Mouse (Mus musculus) intestine, postnatal 0 days (tissue): ENCODE data around the gene Ccdc117. TPM values are rescaled to one million over a fixed set of nuclear protein-coding genes. Genes with fewer than 3 reads are reported as not detected.
"Not testable (repeated sequence)": the region's sequence is repeated elsewhere in the genome, so short reads cannot be mapped to it uniquely, and the experiment has no call there.

Experiments used
- ATAC-seq: fragments of 200-750 bp; cut with Nextera tagmentation; 2 replicates; pipeline ENCODE4 v1.8.0; 2017; ENCODE audit warnings: mild to moderate bottlenecking, moderate TSS enrichment, moderate library complexity
- H3K27ac ChIP-seq: fragments of 300-500 bp; sonication (generic); 2 replicates; pipeline ENCODE4 v1.5.1; 2014; ENCODE audit warnings: mild to moderate bottlenecking, low read depth, low read length, moderate library complexity
- H3K27me3 ChIP-seq: fragments of 300-500 bp; sonication (generic); replicated peaks from 2 replicates; pipeline ENCODE4 v1.6.1; 2014; ENCODE audit warnings: low read length, mixed read lengths; ENCODE audit not compliant: control insufficient read depth, insufficient read depth
- H3K36me3 ChIP-seq: fragments of 300-500 bp; sonication (generic); 2 replicates; pipeline ENCODE4 v1.6.1; 2014; ENCODE audit warnings: mild to moderate bottlenecking, moderate library complexity; ENCODE audit not compliant: control insufficient read depth, insufficient read depth
- H3K4me1 ChIP-seq: fragments of 300-500 bp; sonication (generic); replicated peaks from 2 replicates; pipeline ENCODE4 v1.6.1; 2014; ENCODE audit warnings: antibody characterized with exemption, low read length, mixed read lengths; ENCODE audit not compliant: control insufficient read depth, insufficient read depth
- H3K4me2 ChIP-seq: fragments of 300-500 bp; sonication (generic); replicated peaks from 2 replicates; pipeline ENCODE4 v1.6.1; 2014; ENCODE audit warnings: low read depth, mild to moderate bottlenecking, moderate library complexity
- H3K4me3 ChIP-seq: fragments of 300-500 bp; sonication (generic); 2 replicates; pipeline ENCODE4 v1.5.1; 2014; ENCODE audit warnings: low read depth, low read length
- H3K9ac ChIP-seq: fragments of 300-500 bp; sonication (generic); 2 replicates; pipeline ENCODE4 v1.6.1; 2014; ENCODE audit warnings: mild to moderate bottlenecking, low read depth, low read length
- H3K9me3 ChIP-seq: fragments of 300-500 bp; sonication (generic); 2 replicates; pipeline ENCODE4 v1.6.1; 2016; ENCODE audit warnings: mixed run types; ENCODE audit not compliant: control insufficient read depth
- CTCF ChIP-seq: sonication (generic); IDR thresholded peaks from 2 replicates; pipeline ENCODE4 v1.5.1; 2016; ENCODE audit warnings: low read depth, mild to moderate bottlenecking, control low read depth, antibody characterized with exemption, moderate library complexity
- WGBS: fragments of 180-500 bp; shearing (Covaris S2); extraction: QIAGEN DNeasy Blood & Tissue Kit; methylation state at CpG from one replicate; pipeline ENCODE4 v1.1.7; 2014; 5-methylcytosine and 5-hydroxymethylcytosine counted together
- polyA plus RNA-seq: library from polyadenylated mRNA; unstranded; fragments of >200 nt; fragmentation: Nextera tagmentation; extraction: Ambion mirVana; gene quantifications from 2 replicates; pipeline ENCODE4 v1.2.1, GENCODE M21; 2015

Gene Ccdc117
- polyA plus RNA-seq, 1 experiment from 2014 or later: 6.3 TPM

DNA sequence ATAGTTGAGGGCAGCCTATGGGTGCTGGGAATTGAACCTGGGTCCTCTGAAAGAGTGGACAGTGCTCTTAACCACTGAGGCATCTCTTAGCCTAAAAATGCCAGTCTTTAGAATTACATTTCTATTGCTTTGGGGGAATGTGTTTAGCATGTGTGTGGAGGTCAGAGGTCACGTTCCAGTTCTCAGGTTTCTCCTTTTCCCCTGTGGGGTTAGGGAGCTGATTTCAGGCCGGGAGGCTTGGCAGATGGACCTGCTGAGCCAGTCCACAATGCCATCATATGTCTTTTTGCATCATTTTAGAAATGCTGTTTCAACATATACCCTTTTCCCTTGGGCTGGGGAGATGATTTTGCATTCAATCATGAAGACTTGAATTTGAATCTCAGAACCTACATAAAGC lies 48.1 kb downstream of the Ccdc117 start:
- H3K4me2 ChIP-seq: no peak overlapping the region
- no peak overlapping the region for H3K9ac ChIP-seq
- TF ChIP-seq CTCF: no peak
- no peak overlapping the region for H3K4me3 ChIP-seq
- H3K36me3 ChIP-seq: no peaks in the 10 kb centered on the region
- no peaks in the 10 kb centered on the region for H3K27me3 ChIP-seq
- WGBS: 52% methylated on average over 2 of the region's 2 CpGs
- no peak for ATAC-seq
- no peak overlapping the region for H3K27ac ChIP-seq
- no peaks in the 10 kb centered on the region for H3K4me1 ChIP-seq
- H3K9me3 ChIP-seq: no peaks in the 10 kb centered on the region

DNA sequence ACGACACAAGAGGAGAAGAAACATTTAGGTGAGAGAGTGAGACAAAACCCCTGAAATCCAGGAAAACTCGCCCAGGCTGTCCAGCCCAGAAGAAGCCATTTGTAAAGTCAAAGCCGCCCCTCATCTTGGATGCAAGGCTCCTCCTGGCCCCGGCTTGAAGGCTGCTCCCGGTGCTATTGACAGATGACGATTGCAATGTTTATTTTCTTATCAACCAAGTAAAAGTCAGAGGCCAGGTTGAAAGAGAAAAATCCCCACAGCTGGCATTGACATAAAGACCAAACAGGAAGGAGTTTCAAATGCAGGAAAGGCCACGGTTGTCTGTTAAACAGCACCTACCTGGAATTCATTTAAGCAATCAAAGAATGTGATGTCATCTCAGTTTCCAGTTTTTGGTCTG lies 50.1 kb downstream of the Ccdc117 start:
- ATAC-seq: no peak
- H3K27me3 ChIP-seq: no peaks in the 10 kb centered on the region
- no peaks in the 10 kb centered on the region for H3K36me3 ChIP-seq
- H3K27ac ChIP-seq: no peak overlapping the region
- WGBS: 31% methylated on average over 7 of the region's 7 CpGs
- no peak overlapping the region for H3K4me2 ChIP-seq
- H3K4me3 ChIP-seq: no peak overlapping the region
- H3K9me3 ChIP-seq: no peaks in the 10 kb centered on the region
- TF ChIP-seq CTCF: no peak
- no peaks in the 10 kb centered on the region for H3K4me1 ChIP-seq
- H3K9ac ChIP-seq: no peak overlapping the region

DNA sequence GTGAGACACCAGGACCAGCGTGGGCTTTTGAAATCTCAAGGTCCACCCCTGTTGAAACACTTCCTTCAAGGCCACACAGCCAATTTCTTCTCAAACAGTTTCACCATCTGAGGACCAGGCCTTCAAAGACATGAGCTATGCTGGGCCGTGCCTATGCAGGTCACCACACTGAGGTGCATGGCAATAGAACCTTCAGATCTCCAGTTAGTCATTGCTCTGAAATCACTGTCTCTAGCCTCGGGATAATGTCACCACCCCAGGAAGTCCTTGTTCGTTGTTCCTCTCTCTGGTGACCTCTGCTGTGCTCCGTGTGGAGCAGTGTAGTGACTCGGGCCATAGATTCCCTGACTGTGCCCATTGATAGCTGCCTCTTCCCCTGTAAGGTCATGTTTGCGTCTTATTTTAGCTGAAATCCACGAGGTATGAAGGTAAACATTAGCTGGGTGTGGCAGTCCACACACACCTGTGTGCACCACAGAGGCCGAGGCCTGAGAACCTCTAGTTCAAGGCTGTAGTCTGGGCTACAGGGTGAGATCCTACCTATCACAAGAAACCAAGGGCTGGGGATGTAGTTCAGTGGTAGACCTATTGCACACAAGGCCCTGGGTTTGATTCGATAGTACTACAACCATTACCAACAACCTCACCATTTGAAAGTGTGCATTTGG lies 50.9 kb downstream of the Ccdc117 start:
- no peaks in the 10 kb centered on the region for H3K9me3 ChIP-seq
- H3K27me3 ChIP-seq: no peaks in the 10 kb centered on the region
- no peak overlapping the region for H3K4me2 ChIP-seq
- no peaks in the 10 kb centered on the region for H3K4me1 ChIP-seq
- peak; percentile 43; the same call in 1 of the 2 replicates for ATAC-seq
- no peak overlapping the region; the same call in none of the 2 replicates for H3K27ac ChIP-seq
- no peak overlapping the region for H3K9ac ChIP-seq
- H3K4me3 ChIP-seq: no peak overlapping the region
- H3K36me3 ChIP-seq: no peaks in the 10 kb centered on the region
- WGBS: 50% methylated on average over 10 of the region's 10 CpGs
- no peak for TF ChIP-seq CTCF

DNA sequence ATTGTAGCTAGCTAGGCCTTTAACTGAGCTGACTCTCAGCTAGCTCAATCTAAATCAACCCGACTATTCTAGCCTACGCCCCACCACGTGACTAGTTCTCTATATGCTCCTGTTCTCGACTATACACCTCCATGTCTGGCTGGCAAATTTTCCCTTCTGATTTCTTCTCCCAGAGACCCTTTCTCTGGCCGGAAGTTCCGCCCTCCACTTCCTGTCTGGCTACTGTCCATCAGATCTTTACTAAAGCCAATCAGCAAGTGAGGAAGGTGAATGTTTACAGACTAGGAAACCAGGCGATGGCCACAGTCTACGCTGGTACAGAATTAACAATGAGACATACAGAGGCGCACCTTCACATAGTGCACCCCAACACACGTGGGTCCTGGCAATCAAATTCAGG lies 52.6 kb downstream of the Ccdc117 start:
- not testable (repeated sequence) for H3K27ac ChIP-seq
- WGBS: 84% methylated on average over 10 of the region's 10 CpGs

DNA sequence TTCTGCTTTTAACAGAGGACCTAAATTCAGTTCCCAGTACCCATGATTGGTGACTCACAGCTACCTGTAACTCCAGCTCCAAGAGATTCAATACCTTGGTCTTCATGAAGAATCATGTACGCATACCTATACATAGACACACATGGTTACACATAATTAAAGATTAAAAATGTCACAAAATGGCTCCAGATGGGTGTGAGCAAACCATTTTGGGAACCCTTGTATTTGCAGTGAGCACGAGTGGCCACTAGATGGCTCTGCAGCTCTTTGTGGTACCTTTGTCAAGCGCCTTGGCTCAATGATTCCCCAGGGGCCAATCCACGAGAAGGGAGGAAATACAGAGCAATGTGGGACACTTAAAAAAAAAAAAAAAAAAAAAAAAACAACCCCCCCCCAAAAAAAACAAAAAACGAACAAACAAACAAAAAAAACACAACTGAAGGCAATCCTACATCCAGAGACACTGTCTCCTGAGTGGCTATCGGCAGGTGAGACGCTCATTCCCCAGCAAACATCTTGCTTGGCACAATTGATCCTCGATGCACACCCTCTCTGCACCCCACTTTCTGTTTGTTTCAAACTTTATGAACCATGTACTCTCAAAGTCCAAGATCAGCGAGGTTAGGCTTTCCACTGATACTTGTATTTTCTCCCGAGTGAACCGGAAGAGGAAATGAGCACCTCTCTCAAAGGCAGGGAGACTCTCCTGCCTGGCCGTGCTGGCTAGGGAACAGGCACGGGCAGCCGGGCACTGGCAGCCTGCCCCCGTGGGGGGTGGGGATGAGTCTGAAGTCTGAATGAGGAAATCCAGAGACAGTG lies 56.6 kb downstream of the Ccdc117 start:
- H3K9me3 ChIP-seq: no peaks in the 10 kb centered on the region
- H3K27ac ChIP-seq: peak overlapping the region; percentile 76
- ATAC-seq: peak; percentile 87
- 0 out of 2 replicates have a peak, but pooled peaks cover 2% of the 10 kb centered on the region for H3K4me1 ChIP-seq
- WGBS: 7% methylated on average over 15 of the region's 15 CpGs
- H3K36me3 ChIP-seq: no peaks in the 10 kb centered on the region
- H3K27me3 ChIP-seq: no peaks in the 10 kb centered on the region
- peak overlapping the region; percentile 68 for H3K4me2 ChIP-seq
- peak overlapping the region; percentile 34; the same call in 1 of the 2 replicates for H3K9ac ChIP-seq
- H3K4me3 ChIP-seq: peak overlapping the region; percentile 39
- TF ChIP-seq CTCF: peak; percentile 91

More for the DNA sequence above, 52.6 kb downstream of the Ccdc117 start:
- not testable (repeated sequence) for H3K27me3 ChIP-seq, H3K4me1 ChIP-seq, H3K9me3 ChIP-seq, H3K9ac ChIP-seq, ATAC-seq, H3K36me3 ChIP-seq, H3K4me3 ChIP-seq, H3K4me2 ChIP-seq

DNA sequence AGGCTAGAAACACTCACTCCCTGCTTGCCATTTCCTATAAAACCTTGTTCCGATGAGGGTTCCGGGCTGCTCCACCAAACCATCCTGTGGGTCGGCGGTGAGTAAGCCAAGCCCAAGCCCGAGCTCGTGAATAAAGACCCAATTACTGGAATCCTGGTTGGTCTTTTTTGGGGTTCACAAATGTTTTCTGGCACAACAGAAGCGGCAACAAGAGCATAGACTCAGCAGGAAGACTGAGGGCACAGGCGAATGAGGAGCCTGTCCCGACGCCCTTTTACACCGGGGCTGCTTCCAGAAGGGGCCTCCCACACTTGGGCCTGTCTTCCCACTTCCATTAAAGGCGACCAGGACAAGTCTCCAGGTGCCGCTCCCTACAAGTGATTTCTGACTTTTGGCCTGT lies 59.4 kb downstream of the Ccdc117 start:
- Histone ChIP-seq H3K27me3 (no peaks in the 10 kb centered on the region), H3K4me3 (no peak overlapping the region), H3K9me3 (no peaks in the 10 kb centered on the region), H3K27ac (no peak overlapping the region), H3K9ac (no peak overlapping the region), H3K4me1 (0 out of 2 replicates have a peak, but pooled peaks cover 2% of the 10 kb centered on the region), H3K36me3 (no peaks in the 10 kb centered on the region), H3K4me2 (no peak overlapping the region)
- WGBS: 81% methylated on average over 13 of the region's 13 CpGs
- no peak for ATAC-seq
- no peak for TF ChIP-seq CTCF

Other genes starting within 250 kb of the Ccdc117 start
- gene Znrf3, start 97.3 kb downstream of the Ccdc117 start, polyA plus RNA-seq: 3.2 and 3.5 TPM in 2 replicates
- 141 and 150 TPM in 2 replicates for gene Xbp1, start 21.5 kb downstream of the Ccdc117 start, polyA plus RNA-seq
- not detected in 2 replicates for gene Ankrd36, start 27.5 kb upstream of the Ccdc117 start, polyA plus RNA-seq
- gene Mrps24, start 173.5 kb upstream of the Ccdc117 start, polyA plus RNA-seq: 173 and 190 TPM in 2 replicates
- gene Urgcp, start 220.2 kb upstream of the Ccdc117 start, polyA plus RNA-seq: 15.4 and 19.0 TPM in 2 replicates
- 93.0 and 99.7 TPM in 2 replicates for gene Dbnl, start 246.3 kb upstream of the Ccdc117 start, polyA plus RNA-seq